Mouse (Mus musculus) ES-Bruce4 (cell line): ENCODE measurements at regions not wholly inside any gene's neighbourhood (a gene's known extent, or its start where the extent isn't known, plus 50 kb on each side); places are given as distances from the start of the nearest gene placed in this dataset.

Experiments used
- CTCF ChIP-seq: IDR thresholded peaks from one replicate; pipeline ENCODE4 v1.8.1; 2011; ENCODE audit warnings: low read depth, low read length
- EP300 ChIP-seq: IDR thresholded peaks from 2 replicates; pipeline ENCODE4 v1.6.1; 2011; ENCODE audit warnings: low read depth, low read length; ENCODE audit not compliant: insufficient read depth
- POLR2A ChIP-seq: IDR thresholded peaks from one replicate; pipeline ENCODE4 v1.8.1; 2011; ENCODE audit warnings: low read length; ENCODE audit not compliant: insufficient read depth

GRCm38 (mm10) chr1:61236511-61236910, 258.8 kb downstream of the Icos start:
- TF ChIP-seq CTCF (no peak), POLR2A (no peak), EP300 (no peak)
